Mouse (Mus musculus): ENCODE measurements around the gene Plaa. TPM values are rescaled to one million over a fixed set of nuclear protein-coding genes. Genes with fewer than 3 reads are reported as not detected.
A peak's percentile ranks its signal among the peaks of the same experiment; 100 is the strongest.

The Plaa gene
- polyA plus RNA-seq, 1 experiment from 2014 or later, result 75.3 TPM

GRCm38 (mm10) chr4:94517631-94518030 is 85.4 kb downstream of the Plaa start:
- DNase-seq (ENCODE audit: low spot score), result peak; percentile 83
- WGBS, result 68% methylated on average over 4 of the region's 4 CpGs
- H3K4me1 ChIP-seq (replicated peaks; ENCODE audit: control insufficient read depth, insufficient read depth, low read length), result no peaks in the 10 kb centered on the region
- H3K9ac ChIP-seq, result no peak overlapping the region
- H3K4me2 ChIP-seq (replicated peaks), result no peak overlapping the region
- ATAC-seq (ENCODE audit: low FRiP score), result no peak
- no peaks in the 10 kb centered on the region for H3K36me3 ChIP-seq (replicated peaks; ENCODE audit: control insufficient read depth, insufficient read depth)
- no peaks in the 10 kb centered on the region for H3K27me3 ChIP-seq (ENCODE audit: control insufficient read depth, insufficient read depth, low read length)
- no peaks in the 10 kb centered on the region for H3K9me3 ChIP-seq (ENCODE audit: control insufficient read depth, low read length)
- H3K4me3 ChIP-seq (replicated peaks; ENCODE audit: low read length), result no peak overlapping the region
- no peak overlapping the region for H3K27ac ChIP-seq

Other genes with a start within 250 kb of the Plaa start
- not detected in 2 replicates for gene Gm10306, start 46.7 kb downstream of the Plaa start, polyA plus RNA-seq (2014; fragmentation: Nextera tagmentation; extraction: Ambion mirVana)
- gene Caap1, start 46.4 kb downstream of the Plaa start, polyA plus RNA-seq (2014; fragmentation: Nextera tagmentation; extraction: Ambion mirVana), result 19.4 and 19.7 TPM in 2 replicates
- gene Ift74, start 11.2 kb upstream of the Plaa start, polyA plus RNA-seq (2014; fragmentation: Nextera tagmentation; extraction: Ambion mirVana), result 27.3 and 27.6 TPM in 2 replicates
- gene Lrrc19, start 46.9 kb upstream of the Plaa start, polyA plus RNA-seq (2014; fragmentation: Nextera tagmentation; extraction: Ambion mirVana), result 0.37 and 0.40 TPM in 2 replicates
- gene Tek, start 136.0 kb upstream of the Plaa start, polyA plus RNA-seq (2014; fragmentation: Nextera tagmentation; extraction: Ambion mirVana), result 11.5 and 11.6 TPM in 2 replicates